Mouse (Mus musculus) kidney, adult 18-20 months (tissue): ENCODE measurements at regions not wholly inside any gene's neighbourhood (a gene's known extent, or its start where the extent isn't known, plus 50 kb on each side); places are given as distances from the start of the nearest gene placed in this dataset.
A peak's percentile ranks its signal among the peaks of the same experiment; 100 is the strongest.

Experiments used
- DNase-seq: peaks from one replicate; pipeline ENCODE4 v3.0.0; 2021

DNA sequence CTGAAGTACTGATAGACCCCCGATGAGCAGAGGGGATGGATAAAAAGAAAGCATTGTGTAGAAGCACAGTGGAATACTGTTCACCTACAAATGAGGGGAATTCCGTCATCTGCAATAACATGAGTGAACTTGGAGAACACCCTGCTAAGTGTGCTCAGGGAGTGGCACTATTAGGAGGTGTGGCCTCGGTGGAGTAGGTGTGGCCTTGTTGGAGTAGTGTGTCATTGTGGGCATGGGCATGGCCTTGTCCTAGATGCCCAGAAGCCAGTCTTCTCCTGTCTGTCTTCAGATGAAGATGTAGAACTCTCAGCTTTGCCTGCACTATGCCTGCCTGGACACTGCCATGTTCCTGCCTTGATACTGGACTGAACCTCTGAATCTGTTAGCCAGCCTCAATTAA lies 86.2 kb upstream of the Kl start:
- DNase-seq = no peak

DNA sequence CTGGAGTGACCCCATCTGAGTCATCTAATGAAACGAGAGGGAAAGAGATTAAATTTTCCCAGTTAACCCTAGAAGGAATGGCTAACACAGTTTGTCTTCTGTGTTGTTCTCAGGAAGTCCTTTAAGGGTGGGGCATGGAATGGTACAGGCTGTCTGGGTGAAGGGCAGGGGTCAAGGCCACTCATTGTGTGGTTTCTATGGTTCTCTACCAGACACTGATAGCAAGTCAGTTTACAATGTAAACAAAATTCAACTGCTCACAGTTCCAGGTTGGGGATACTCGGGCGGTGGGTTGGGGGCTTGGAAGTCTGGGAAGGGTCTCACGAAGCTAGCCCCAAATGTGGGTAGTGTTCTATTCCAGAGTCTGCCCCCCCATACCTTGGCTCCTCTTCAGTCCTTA lies 82.5 kb upstream of the Kl start:
- DNase-seq = no peak

DNA sequence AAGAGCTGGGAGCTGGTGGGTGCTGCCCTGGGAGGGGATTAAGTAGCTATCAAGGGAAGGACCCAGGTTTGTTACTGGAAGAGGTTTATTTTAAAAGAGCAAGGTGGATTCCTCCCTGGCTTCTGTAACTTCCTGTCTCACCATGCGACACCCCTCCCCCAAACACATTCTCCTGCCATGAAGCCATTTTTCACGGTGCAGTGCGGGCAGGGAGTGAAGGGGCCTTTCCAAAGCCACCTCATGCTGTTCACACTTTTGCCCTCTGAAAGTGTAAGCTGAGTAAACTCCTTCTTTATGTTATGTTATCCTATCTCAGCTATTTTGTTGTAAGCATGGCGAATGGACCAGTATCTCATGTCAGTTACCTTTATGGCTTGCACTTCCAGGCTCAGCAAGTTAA lies 73.6 kb upstream of the Kl start:
- DNase-seq = no peak

DNA sequence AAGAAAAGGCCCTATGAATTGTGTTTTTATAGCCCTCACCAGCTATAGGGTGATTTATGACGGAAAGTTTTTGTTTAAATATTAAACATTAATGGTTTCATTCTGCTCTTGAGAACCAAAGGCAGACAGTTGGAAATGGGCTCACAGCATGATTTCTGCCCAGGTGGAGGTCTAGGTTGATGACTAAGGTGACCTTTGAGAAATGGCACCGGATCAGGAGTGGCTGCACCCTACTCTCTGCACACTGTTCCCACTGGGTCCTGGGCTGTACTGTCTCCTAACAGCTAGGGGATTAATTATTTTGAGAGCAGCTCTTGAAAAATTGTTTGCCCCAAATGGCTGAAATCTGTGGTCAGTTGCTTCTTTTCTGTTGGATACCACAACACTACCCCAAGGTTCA lies 68.7 kb upstream of the Kl start:
- peak; percentile 29 for DNase-seq

DNA sequence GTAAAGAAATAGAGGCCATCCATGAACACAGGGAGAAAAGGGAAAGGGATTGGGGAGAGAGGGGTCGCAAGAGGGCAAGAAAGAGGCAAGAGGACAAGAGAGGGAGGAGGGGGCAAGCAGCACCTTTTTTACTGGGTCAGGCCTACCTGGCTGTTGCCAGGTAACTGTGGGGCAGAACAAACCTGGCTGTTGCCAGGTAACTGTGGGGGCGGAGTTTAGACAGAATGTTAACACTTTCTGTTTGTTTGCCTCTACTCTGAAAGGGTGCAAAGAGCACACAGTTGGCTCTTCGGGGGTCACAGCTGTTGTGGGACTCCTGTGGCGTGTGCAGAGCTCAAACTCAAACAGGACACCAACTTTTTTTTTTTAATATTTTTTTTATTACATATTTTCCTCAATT lies 62.3 kb upstream of the Kl start:
- peak; percentile 26 for DNase-seq

DNA sequence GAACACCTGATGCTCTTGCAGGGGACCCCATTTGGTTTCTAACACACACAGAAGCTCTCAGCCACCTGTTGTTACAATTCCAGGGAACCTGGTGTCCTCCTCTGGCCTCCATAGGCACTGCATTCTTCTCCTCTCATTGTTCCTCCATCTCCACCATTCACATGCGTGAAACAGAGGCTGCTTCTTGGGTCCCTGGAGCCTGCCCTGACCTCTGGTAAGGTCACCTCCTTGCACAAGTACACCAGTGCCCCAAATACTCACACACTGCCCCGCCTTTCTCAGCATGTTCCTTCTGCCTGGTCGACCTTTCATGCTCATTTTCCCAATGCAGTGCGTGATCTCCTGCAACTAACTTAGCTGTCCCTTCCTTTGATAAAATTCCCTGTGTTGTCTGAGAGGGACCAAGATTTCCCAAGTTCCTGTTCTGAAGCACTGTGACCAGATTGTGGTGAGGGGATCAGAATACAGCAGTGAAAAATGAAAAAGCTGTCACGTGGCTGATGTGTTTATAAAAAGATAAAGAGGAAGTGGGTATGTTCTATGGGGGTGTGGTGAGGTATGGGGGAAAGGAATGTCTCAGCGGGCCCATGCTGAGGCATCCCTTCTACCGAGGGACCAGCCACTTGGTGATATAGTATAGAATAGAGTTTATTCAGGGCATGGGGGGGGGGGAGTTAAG lies 61.0 kb upstream of the Kl start:
- no peak for DNase-seq

DNA sequence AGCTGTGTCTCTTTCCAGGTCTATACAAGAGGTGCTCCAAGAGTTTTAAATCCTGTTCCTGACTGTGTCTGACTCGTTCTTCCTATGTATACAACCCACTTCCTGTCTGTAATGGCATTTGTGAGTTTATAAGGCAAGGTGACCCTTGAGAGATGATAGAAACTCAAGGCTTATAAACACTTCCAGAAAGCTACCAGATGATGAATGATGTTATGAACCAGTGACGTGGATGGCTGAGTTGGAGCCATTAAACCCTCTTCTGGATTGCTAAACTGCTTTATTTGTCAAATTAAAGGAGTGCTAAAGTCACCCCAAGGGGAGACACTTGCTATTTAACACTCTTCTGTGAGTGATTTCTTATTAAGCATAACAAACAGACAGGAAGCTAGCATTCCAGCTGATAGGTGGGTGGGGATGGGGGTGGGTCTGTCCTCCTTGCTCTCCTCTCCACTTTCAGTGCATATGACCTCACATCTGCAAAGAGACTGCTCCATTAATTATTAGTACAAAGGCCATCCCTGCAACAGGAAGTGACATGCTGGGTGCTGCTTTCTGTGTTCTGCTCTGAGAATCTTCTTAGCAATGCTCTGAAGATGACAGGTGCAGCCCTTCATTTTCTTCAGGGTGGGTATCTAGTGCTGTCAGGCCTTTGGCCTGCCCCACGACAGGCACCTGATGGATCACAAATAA lies 58.2 kb upstream of the Kl start:
- DNase-seq = no peak

DNA sequence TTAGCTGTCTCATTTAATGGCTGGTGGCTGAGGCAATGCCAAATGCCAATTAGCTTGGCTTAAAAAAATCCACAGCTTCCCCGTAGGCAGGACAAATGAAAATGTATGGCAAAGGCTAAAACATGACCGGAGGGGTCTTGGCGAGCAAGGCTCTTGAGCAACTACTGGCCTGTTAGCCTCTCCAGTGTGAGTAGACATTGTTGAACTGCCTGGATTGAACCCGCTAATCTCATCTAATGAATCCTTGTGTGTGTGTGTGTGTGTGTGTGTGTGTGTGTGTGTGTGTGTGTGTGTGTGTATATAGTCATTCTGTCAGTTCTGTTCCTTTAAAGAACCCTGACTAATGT lies 57.7 kb upstream of the Kl start:
- DNase-seq = no peak

DNA sequence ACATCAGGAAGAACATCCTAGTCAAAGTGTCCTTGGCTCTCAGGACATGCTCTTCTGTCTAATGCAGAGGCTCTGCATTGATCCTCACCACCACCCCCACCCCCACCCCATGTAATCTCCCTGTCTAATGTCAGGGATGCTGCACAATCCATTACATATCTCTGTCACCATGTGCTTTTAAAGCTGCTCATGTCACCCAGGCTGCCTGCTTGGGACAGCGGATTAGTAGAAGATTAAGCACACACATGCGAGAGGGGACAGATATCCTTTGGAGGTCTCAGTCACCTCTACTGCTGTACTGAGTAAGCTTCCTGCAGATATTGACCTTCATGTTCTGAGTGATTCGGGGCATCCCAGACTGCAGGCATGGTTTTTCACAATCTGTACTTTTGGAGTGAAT lies 50.7 kb upstream of the Kl start:
- no peak for DNase-seq
